8 mouse cellular contexts compared by ENCODE assay signal in the genomic region with DNA sequence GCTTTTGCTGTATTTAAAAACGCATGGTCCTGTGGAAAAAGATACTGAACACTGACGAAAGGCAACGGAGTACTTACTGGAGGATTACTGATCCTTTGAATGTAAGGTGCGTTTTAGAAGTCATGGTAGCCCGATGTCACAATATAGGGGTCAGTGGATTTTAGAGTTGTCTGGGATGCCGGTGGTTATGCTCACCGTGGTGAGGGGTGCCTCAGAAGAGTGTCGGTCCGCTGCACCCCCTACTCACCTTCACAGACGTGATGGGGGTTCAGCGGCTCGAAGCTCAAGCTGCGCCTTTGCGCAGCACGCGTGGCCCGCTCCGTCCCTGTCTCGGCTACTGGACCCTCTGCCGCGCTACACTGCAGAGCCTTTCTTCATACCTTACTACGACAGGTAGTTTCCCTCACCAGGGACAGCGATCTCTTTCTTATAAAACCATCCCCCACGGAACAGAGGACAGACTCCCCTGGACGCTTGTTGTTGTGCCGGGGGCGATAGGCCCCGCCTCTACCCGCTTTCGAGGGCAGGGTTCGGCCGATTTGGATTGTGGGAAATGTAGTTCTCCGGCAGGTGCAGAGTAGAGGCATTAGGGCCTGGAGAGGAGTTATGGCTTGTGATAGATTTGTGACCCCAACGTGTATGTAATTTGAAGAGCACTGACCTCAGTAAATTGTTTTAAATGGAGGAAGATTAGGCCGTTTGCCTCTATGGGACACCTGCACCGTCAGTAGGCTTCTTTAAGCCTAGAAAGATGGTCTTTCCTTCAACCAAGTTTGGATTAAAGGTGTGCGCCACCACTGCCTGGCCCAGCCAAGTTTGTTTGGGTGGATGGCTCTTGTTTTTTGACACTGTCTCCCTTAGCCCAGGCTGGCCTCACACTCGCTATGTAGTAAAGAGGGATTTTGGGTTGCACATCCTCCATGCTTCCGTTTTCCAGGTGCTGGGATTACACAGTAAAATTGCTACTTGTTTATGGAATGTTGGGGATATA. TPM values are rescaled to one million over a fixed set of nuclear protein-coding genes. Genes with fewer than 3 reads are reported as not detected.
DNase-seq lines count a peak whose midpoint lies in the region; ATAC-seq lines count a peak whose summit lies in the region.

TSS of gene Dnajc28 (minus strand) at position 516 of the 991 bp plus-strand sequence.

- DNase-seq in MEL-GATA-1-ER (ENCODE audit: extremely low read depth, low read depth), result peak; percentile 53
- peak; percentile 86 for DNase-seq in cerebellum, adult 8-10 months
- peak; percentile 67 for DNase-seq in forelimb bud, embryonic 11.5 days (ENCODE audit: low read depth, low spot score)
- DNase-seq in layer of hippocampus, adult 9-11 months, result peak; percentile 76
- DNase-seq in ovary, postnatal 10 days (ENCODE audit: low spot score), result peak; percentile 33
- DNase-seq in thymus, postnatal 0 days (ENCODE audit: low spot score), result peak; percentile 83

- WGBS in lung, embryonic 16.5 days, result 10% methylated on average over 39 of the region's 39 CpGs

- H3K9me3 ChIP-seq in lung, embryonic 16.5 days (ENCODE audit: control insufficient read depth, low read length), result no peaks in the 10 kb centered on the region

- no peaks in the 10 kb centered on the region for H3K27me3 ChIP-seq in lung, embryonic 16.5 days (ENCODE audit: control insufficient read depth, insufficient read depth, low read depth, low read length)

- ATAC-seq in hematopoietic stem cell, adult 5-6 weeks (replicated peaks in 1 of 2; ENCODE audit: insufficient read depth in 1 of 2, low FRiP score in 2 of 2, low TSS enrichment in 1 of 2, low read depth in 1 of 2, poor library complexity in 2 of 2, severe bottlenecking in 2 of 2), result peak; percentile 91
- ATAC-seq in lung, embryonic 16.5 days (ENCODE audit: low read depth), result peak; percentile 91

- H3K4me3 ChIP-seq in lung, embryonic 16.5 days (ENCODE audit: low read length), result peak within 1 kb of the TSS; percentile 68

- H3K9ac ChIP-seq in lung, embryonic 16.5 days (ENCODE audit: low read length), result peak within 1 kb of the TSS; percentile 74

- no peaks in the 10 kb centered on the region for H3K4me1 ChIP-seq in lung, embryonic 16.5 days (replicated peaks; ENCODE audit: control insufficient read depth, insufficient read depth, low read length)

- H3K4me2 ChIP-seq in lung, embryonic 16.5 days (ENCODE audit: low read depth, low read length), result peak within 1 kb of the TSS; percentile 86

- no peak within 1 kb of the TSS for H3K27ac ChIP-seq in lung, embryonic 16.5 days (ENCODE audit: low read length)

- peaks cover 16% of the 10 kb centered on the region for H3K36me3 ChIP-seq in lung, embryonic 16.5 days (ENCODE audit: control insufficient read depth, insufficient read depth, low read length)

RNA-seq across cellular contexts. Expression of gene Dnajc28, which starts in this region (rescaled TPM):
- total RNA-seq in hematopoietic stem cell, adult 5-6 weeks (2017), result 8.1 and 10.9 TPM in 2 replicates
- polyA plus RNA-seq in lung, embryonic 16.5 days (2015; fragmentation: Nextera tagmentation; extraction: Ambion mirVana), result 2.2 and 2.9 TPM in 2 replicates
- polyA plus RNA-seq in thymus, postnatal 0 days (2015; fragmentation: Nextera tagmentation; extraction: Ambion mirVana), result 2.3 and 3.3 TPM in 2 replicates

Comparison
In these comparisons a context has a peak if more than half of its experiments do, and no peak if none do; other contexts are left out.
1. DNase-seq: peak in every context shown above with its lines; median percentile 86 in cerebellum, adult 8-10 months; 83 in thymus, postnatal 0 days; 76 in layer of hippocampus, adult 9-11 months; 67 in forelimb bud, embryonic 11.5 days; 53 in MEL-GATA-1-ER; 33 in ovary, postnatal 10 days.